In the genomic region with DNA sequence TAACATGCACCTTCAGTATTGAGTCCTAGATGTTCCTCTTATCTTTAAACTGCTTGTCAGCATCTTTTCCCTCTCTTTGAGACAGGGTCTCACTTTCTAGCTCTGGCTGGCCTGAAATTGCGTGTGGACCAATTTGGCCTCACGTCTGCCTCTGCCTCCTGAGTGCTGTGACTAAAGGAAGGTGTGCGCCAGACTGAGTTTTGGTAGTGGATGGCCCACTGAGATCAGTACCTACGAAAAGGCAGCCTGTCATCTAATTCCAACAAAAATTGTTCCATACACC, we compare ENCODE assay signal across 8 mouse cellular contexts. TPM values are rescaled to one million over a fixed set of nuclear protein-coding genes. Genes with fewer than 3 reads are reported as not detected.
DNase-seq lines count a peak whose midpoint lies in the region; ATAC-seq and TF ChIP-seq lines count a peak whose summit lies in the region.

No protein-coding gene starts in this region.

- TF ChIP-seq CTCF in thymus, adult 2 months (IDR thresholded peaks at IDR 0.05; ENCODE audit: borderline replicate concordance, control insufficient read depth, extremely low read depth, insufficient read depth, low read length, poor library complexity): no peak

- H3K36me3 ChIP-seq in thymus, adult 2 months (ENCODE audit: control insufficient read depth, insufficient read depth, low read length): no peaks in the 10 kb centered on the region
- H3K36me3 ChIP-seq in liver, embryonic 12.5 days: peaks cover 10% of the 10 kb centered on the region; the same call in 1 of the 2 replicates

- peak; percentile 86 for DNase-seq in heart, adult 11 months
- no peak for DNase-seq in heart, postnatal 36 days
- no peak for DNase-seq in thymus, adult 2 months
- DNase-seq in thymus, postnatal 25 days: no peak
- DNase-seq in spleen, postnatal 14 days (ENCODE audit: low spot score in 2 of 2): no peak

- peaks cover 7% of the 10 kb centered on the region for H3K4me1 ChIP-seq in thymus, adult 2 months (replicated peaks; ENCODE audit: control insufficient read depth, insufficient read depth, low read length)
- H3K4me1 ChIP-seq in liver, embryonic 12.5 days: peaks cover 17% of the 10 kb centered on the region

- H3K9ac ChIP-seq in liver, embryonic 12.5 days: peak overlapping the region; percentile 71; the same call in 1 of the 2 replicates

- no peaks in the 10 kb centered on the region for H3K27me3 ChIP-seq in thymus, adult 2 months (ENCODE audit: control insufficient read depth, insufficient read depth, low read length)
- no peaks in the 10 kb centered on the region for H3K27me3 ChIP-seq in liver, embryonic 12.5 days (replicated peaks)

- no peak for TF ChIP-seq POLR2A in thymus, adult 2 months (IDR thresholded peaks at IDR 0.05; ENCODE audit: control insufficient read depth, extremely low read depth, insufficient read depth, low read length, poor library complexity)

- H3K4me2 ChIP-seq in liver, embryonic 12.5 days: peak overlapping the region; percentile 98

- peak overlapping the region; percentile 47 for H3K4me3 ChIP-seq in thymus, adult 2 months (ENCODE audit: control insufficient read depth, insufficient read depth, low read length)
- H3K4me3 ChIP-seq in liver, embryonic 12.5 days: peak overlapping the region; percentile 79

- intact Hi-C loops in heart, postnatal 36 days (cut with DNase I): loop anchor here (2.0 to 10.0 kb wide), 4 partner anchors 48 to 940 kb away; partner anchors contain the start of genes Nudt19, Tshz3 and Zfp507

- 89% methylated on average over 4 of the region's 4 CpGs for WGBS in thymus, adult 2 months
- WGBS in liver, embryonic 12.5 days (ENCODE audit: insufficient replicate concordance): 58% methylated on average over 4 of the region's 4 CpGs

- H3K27ac ChIP-seq in thymus, adult 2 months (ENCODE audit: control insufficient read depth, insufficient read depth, low read length): peak overlapping the region; percentile 83
- H3K27ac ChIP-seq in liver, embryonic 12.5 days: no peak overlapping the region

- no peak for ATAC-seq in liver, embryonic 12.5 days
- no peak for ATAC-seq in granulocyte monocyte progenitor cell, adult 5-6 weeks (replicated peaks; ENCODE audit: poor library complexity, severe bottlenecking)
- no peak for ATAC-seq in monocyte, adult 5-6 weeks (replicated peaks; ENCODE audit: insufficient number of reproducible peaks, low FRiP score, low TSS enrichment, poor library complexity, severe bottlenecking)

- no peaks in the 10 kb centered on the region for H3K9me3 ChIP-seq in liver, embryonic 12.5 days (replicated peaks)

RNA-seq across cellular contexts. Expression of gene Dpy19l3, which starts 0.6 kb away (rescaled TPM):
- 1 to 10 TPM; 3.5 to 3.7 TPM for total RNA-seq in heart, postnatal 36 days (2021)
- 28.7 and 30.5 TPM in 2 replicates for polyA plus RNA-seq in thymus, adult 2 months (2012; rRNA removed)
- 9.0 and 12.5 TPM in 2 replicates for polyA plus RNA-seq in liver, embryonic 12.5 days (2016; fragmentation: Nextera tagmentation; extraction: Ambion mirVana)
- total RNA-seq in granulocyte monocyte progenitor cell, adult 5-6 weeks (2014; fragmentation: Nextera tagmentation): 19.2 and 21.6 TPM in 2 replicates
- 17.7 and 33.2 TPM in 2 replicates for total RNA-seq in granulocyte monocyte progenitor cell, adult 5-6 weeks (2017)
- 5.0 to 14.2 TPM (median 9.7 TPM) in 3 replicates for total RNA-seq in monocyte, adult 5-6 weeks (2017)

RNA-seq across cellular contexts. Expression of gene Zfp507, which starts 48.0 kb away (rescaled TPM):
- 10 to 100 TPM; 13.7 to 13.8 TPM for total RNA-seq in heart, postnatal 36 days (2021)
- polyA plus RNA-seq in thymus, adult 2 months (2012; rRNA removed): 12.7 and 14.6 TPM in 2 replicates
- 8.8 and 9.2 TPM in 2 replicates for polyA plus RNA-seq in liver, embryonic 12.5 days (2016; fragmentation: Nextera tagmentation; extraction: Ambion mirVana)
- total RNA-seq in granulocyte monocyte progenitor cell, adult 5-6 weeks (2014; fragmentation: Nextera tagmentation): 20.5 and 22.5 TPM in 2 replicates
- total RNA-seq in granulocyte monocyte progenitor cell, adult 5-6 weeks (2017): 8.7 and 11.1 TPM in 2 replicates
- 5.0 to 16.1 TPM (median 9.2 TPM) in 3 replicates for total RNA-seq in monocyte, adult 5-6 weeks (2017)
